Mouse (Mus musculus): Measurements from ENCODE around the gene Chd4. TPM values are rescaled to one million over a fixed set of nuclear protein-coding genes. Genes with fewer than 3 reads are reported as not detected.

Gene Chd4
- polyA plus RNA-seq, 1 experiment from 2014 or later = 107 TPM

DNA sequence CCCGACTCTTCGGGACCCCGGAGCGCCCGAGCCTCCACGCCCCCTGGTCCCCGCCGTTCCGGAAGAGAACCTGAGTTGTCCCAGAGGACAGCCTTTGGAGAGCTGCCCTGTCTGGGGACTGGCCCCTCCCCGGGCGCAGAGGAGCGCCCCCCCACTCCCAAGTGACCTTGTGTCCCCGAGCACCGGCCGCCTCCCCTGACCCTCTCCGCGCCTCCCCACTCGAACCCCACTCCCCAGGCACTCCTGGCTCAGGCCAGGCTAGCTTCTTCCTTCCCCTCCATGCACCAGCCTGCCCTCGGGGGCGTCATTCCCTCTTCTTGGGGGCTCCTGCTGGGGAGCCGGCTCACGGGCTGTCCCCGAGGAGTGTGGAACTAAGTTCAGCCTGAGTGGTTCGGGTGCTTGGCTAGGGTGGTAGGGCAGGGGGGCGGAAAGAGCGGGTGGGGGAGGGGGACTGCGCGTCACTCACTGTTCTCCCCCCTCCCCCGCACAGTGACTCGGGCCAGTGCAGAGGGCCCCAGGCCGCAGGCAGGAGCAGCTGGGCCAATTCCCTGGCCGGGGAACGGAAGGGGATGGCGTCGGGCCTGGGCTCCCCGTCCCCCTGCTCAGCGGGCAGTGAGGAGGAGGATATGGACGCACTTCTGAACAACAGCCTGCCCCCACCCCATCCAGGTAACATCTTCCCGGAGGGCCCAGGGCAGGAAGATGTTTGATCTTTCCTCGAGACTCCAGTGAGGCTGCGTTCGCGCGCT lies 990 bp downstream of the Chd4 start:
- no peaks in the 10 kb centered on the region for H3K9me3 ChIP-seq
- peak overlapping the region; percentile 98 for H3K4me2 ChIP-seq
- H3K27ac ChIP-seq (replicated peaks) = peak overlapping the region; percentile 97
- peak overlapping the region; percentile 99 for H3K9ac ChIP-seq
- H3K4me1 ChIP-seq (replicated peaks) = peaks cover 40% of the 10 kb centered on the region
- under 1% methylated on average over 40 of the region's 44 CpGs for WGBS
- peak; percentile 56 for ATAC-seq (ENCODE audit: low read depth)
- peaks cover 37% of the 10 kb centered on the region for H3K36me3 ChIP-seq
- H3K27me3 ChIP-seq = no peaks in the 10 kb centered on the region
- peak overlapping the region; percentile 99 for H3K4me3 ChIP-seq

DNA sequence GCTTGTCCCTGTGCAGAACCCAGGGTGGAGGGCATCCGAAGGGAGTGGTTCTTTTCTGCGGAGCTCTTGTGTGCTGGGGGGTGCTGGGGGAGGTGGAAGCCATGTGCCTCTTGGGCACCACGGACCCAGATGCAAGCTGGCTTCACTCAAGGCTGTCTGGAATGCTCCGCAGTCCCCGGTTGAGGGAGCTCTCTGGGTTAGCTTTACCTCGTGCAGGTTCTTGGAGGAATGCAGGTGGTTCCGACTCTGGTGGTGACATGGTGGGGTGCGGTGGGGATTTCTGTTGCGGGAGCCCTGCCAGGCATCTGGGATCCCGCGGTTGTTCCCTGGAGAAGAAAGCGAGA lies 1.5 kb downstream of the Chd4 start:
- H3K4me2 ChIP-seq = peak overlapping the region; percentile 98
- WGBS = 2% methylated on average over 12 of the region's 12 CpGs
- H3K36me3 ChIP-seq = peaks cover 43% of the 10 kb centered on the region
- peak overlapping the region; percentile 97 for H3K27ac ChIP-seq (replicated peaks)
- peak overlapping the region; percentile 99 for H3K4me3 ChIP-seq
- ATAC-seq (ENCODE audit: low read depth) = peak; percentile 4
- H3K4me1 ChIP-seq (replicated peaks) = peaks cover 40% of the 10 kb centered on the region
- H3K9me3 ChIP-seq = no peaks in the 10 kb centered on the region
- no peaks in the 10 kb centered on the region for H3K27me3 ChIP-seq
- H3K9ac ChIP-seq = peak overlapping the region; percentile 99

DNA sequence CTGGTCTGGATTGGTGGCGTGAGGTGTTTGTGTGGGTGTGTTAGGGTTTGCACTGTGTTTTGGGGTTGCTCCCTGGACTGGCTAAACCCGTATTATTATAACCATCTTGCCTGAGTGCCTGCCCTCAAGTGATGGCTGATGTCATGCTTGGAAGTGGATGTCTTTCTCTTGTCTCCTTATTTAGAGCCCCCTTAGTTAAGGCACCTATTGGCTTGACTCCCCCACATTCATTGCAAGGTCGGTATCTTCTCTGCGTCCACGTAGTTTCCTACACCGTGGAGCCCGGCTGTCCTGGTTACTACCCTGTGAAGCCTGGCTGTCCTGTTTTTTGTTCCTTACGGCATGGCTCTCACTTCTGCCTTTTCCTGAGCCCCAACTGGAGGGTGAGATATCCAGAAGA lies 2.2 kb downstream of the Chd4 start:
- 59% methylated on average over 8 of the region's 8 CpGs for WGBS
- Histone ChIP-seq H3K4me2 (peak overlapping the region; percentile 98), H3K4me3 (peak overlapping the region; percentile 99), H3K27me3 (no peaks in the 10 kb centered on the region), H3K9ac (peak overlapping the region; percentile 99), H3K27ac (replicated peaks) (peak overlapping the region; percentile 97; the same call in 1 of the 2 replicates), H3K36me3 (peaks cover 49% of the 10 kb centered on the region), H3K9me3 (no peaks in the 10 kb centered on the region), H3K4me1 (replicated peaks) (peaks cover 40% of the 10 kb centered on the region)
- ATAC-seq (ENCODE audit: low read depth) = no peak

DNA sequence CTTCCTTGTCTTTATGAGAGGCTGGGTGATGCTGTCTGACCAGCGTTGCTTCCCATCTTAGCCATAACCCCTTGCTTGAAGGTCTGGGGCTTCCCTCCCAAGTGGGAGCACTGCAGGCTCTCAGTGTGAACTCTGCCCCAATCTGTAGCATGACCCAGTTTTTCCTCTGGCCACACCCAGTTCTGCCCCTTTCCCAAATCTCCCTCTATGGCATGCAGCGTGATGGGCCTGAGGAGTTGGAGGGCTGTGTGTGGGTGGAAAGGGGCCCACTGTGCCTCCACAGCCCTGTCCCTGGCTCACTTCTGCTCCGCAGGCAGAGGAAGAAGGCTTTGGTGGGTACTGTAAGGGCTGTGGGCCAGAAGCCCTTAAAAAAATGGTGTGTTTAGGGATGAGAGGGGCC lies 2.7 kb downstream of the Chd4 start:
- H3K4me1 ChIP-seq (replicated peaks) = peaks cover 40% of the 10 kb centered on the region
- ATAC-seq (ENCODE audit: low read depth) = no peak
- no peaks in the 10 kb centered on the region for H3K9me3 ChIP-seq
- peak overlapping the region; percentile 98 for H3K4me2 ChIP-seq
- peak overlapping the region; percentile 99 for H3K9ac ChIP-seq
- peaks cover 54% of the 10 kb centered on the region for H3K36me3 ChIP-seq
- peak overlapping the region; percentile 99 for H3K4me3 ChIP-seq
- 72% methylated on average over 3 of the region's 3 CpGs for WGBS
- peak overlapping the region; percentile 81 for H3K27ac ChIP-seq (replicated peaks)
- H3K27me3 ChIP-seq = no peaks in the 10 kb centered on the region

DNA sequence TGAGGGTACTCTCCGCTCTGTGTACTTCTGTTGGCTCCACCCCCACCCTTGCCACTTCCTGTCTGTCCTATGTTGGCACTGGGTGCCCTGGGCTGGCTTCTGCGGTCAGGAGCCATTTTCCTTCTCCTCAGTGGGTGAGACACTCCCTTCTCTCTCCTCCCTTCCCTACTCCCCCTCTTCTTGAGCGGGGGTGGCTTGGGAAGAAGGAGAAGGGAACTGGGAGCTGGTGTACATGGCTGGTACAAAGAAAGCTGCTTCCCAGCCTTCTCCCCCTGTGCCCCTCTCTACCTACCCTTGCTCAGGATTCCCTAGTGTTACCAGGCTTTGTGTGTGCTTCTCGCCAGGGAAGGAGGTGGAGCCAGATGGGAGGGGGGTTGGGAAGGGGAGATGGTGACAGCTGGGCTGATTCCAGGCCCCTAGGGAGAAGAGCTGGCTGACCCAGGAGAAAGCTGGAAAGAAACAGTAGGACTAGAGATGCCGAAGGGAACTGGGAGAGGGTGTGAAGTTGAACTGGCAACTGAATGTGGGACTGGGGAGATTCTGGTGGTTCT lies 3.7 kb downstream of the Chd4 start:
- no peaks in the 10 kb centered on the region for H3K9me3 ChIP-seq
- peak overlapping the region; percentile 98 for H3K4me2 ChIP-seq
- peak overlapping the region; percentile 99 for H3K4me3 ChIP-seq
- peak overlapping the region; percentile 99 for H3K9ac ChIP-seq
- H3K36me3 ChIP-seq = peaks cover 63% of the 10 kb centered on the region
- H3K27me3 ChIP-seq = no peaks in the 10 kb centered on the region
- WGBS = 31% methylated on average over 5 of the region's 5 CpGs
- no peak for ATAC-seq (ENCODE audit: low read depth)
- peak overlapping the region; percentile 81 for H3K27ac ChIP-seq (replicated peaks)
- H3K4me1 ChIP-seq (replicated peaks) = peaks cover 40% of the 10 kb centered on the region

DNA sequence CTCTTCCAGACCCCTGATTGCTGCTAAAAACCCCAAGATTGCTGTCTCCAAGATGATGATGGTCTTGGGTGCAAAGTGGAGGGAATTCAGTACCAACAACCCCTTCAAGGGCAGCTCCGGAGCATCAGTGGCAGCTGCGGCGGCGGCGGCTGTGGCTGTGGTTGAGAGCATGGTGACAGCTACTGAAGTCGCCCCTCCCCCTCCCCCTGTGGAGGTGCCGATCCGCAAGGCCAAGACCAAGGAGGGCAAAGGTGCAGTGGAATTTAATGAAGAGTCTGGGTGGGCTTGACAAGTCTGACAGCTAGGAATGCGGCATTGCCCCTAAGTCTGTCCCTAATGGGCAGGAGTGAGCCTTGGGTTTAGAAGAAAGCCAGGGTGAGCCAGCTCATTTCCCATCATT lies 5.7 kb downstream of the Chd4 start:
- ATAC-seq (ENCODE audit: low read depth) = no peak
- H3K9ac ChIP-seq = no peak overlapping the region
- WGBS = 92% methylated on average over 9 of the region's 9 CpGs
- H3K4me1 ChIP-seq (replicated peaks) = peaks cover 37% of the 10 kb centered on the region
- no peak overlapping the region for H3K4me2 ChIP-seq
- H3K9me3 ChIP-seq = no peaks in the 10 kb centered on the region
- no peak overlapping the region for H3K27ac ChIP-seq (replicated peaks)
- peaks cover 83% of the 10 kb centered on the region for H3K36me3 ChIP-seq
- no peak overlapping the region for H3K4me3 ChIP-seq
- no peaks in the 10 kb centered on the region for H3K27me3 ChIP-seq

DNA sequence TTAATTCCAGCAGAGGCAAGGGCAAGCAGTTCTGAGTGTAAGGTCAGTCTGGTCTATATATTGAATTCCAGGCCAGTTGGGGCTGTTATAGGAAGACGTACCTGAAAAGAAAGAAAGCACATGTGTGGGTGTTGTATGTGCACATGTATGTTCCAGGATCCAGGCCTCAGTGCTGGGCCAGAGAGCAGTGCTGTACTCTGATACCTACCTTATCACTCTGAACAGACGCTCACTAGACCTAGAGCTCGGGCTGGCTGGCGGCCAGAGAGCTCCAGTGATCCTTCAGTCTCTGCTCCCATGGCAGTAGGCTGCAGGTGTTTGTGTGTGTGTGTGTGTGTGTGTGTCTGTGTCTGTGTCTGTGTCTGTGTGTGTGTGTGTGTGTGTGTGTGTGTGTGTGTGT lies 8.4 kb downstream of the Chd4 start:
- 96% methylated on average over 4 of the region's 4 CpGs for WGBS

DNA sequence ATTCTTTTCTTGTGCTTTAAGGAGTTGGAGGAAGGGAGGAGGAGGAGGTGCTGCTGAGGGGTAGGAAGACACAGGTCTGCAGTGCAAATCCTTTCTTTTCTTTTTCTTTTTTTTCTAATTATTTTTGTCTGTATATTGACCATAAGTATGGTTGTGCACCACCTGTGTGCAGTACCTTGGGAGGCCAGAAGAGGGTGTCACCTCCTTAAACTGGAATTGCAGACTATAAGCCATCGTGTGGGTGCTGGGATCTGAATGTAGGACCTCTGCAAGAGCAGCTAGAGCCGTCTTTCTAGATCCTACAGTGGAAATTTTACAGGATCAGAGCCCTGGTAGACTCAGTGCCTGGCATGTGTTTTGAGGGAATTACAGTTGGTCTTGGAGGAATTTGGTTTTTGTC lies 11.9 kb downstream of the Chd4 start:
- no peak for ATAC-seq (ENCODE audit: low read depth)
- H3K36me3 ChIP-seq = peaks cover 99% of the 10 kb centered on the region
- H3K27me3 ChIP-seq = no peaks in the 10 kb centered on the region
- no peak overlapping the region for H3K4me2 ChIP-seq
- H3K9ac ChIP-seq = no peak overlapping the region
- H3K27ac ChIP-seq (replicated peaks) = no peak overlapping the region
- no peak overlapping the region for H3K4me3 ChIP-seq
- 94% methylated on average over 2 of the region's 2 CpGs for WGBS
- no peaks in the 10 kb centered on the region for H3K9me3 ChIP-seq
- H3K4me1 ChIP-seq (replicated peaks) = no peaks in the 10 kb centered on the region

More for the DNA sequence above, 8.4 kb downstream of the Chd4 start:
- Histone ChIP-seq H3K36me3 (peaks cover 99% of the 10 kb centered on the region), H3K4me3 (no peak overlapping the region), H3K4me2 (no peak overlapping the region), H3K4me1 (replicated peaks) (peaks cover 16% of the 10 kb centered on the region), H3K27ac (replicated peaks) (no peak overlapping the region), H3K27me3 (no peaks in the 10 kb centered on the region), H3K9me3 (no peaks in the 10 kb centered on the region), H3K9ac (no peak overlapping the region)
- ATAC-seq (ENCODE audit: low read depth) = no peak

DNA sequence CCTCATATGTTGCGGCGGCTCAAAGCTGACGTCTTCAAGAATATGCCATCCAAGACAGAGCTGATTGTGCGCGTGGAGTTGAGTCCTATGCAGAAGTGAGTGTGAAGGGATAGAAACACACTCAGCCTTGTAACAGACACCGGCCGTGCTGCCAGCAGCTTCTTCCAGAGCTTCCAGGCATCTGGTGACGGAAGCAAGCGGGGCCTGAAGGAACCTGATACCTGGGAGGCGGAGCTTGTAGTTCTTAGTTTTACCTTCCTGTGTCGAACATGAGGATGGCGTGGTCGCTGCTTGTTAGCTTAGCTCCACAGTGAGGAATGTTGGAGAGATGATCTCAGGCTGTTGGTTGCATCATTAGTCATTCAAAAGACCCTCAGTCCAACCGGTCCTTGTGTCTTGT lies 13.6 kb downstream of the Chd4 start:
- Histone ChIP-seq H3K36me3 (peaks cover 100% of the 10 kb centered on the region), H3K4me1 (replicated peaks) (no peaks in the 10 kb centered on the region), H3K27ac (replicated peaks) (no peak overlapping the region), H3K9ac (no peak overlapping the region), H3K27me3 (no peaks in the 10 kb centered on the region), H3K4me3 (no peak overlapping the region), H3K9me3 (no peaks in the 10 kb centered on the region), H3K4me2 (no peak overlapping the region)
- 93% methylated on average over 14 of the region's 14 CpGs for WGBS
- no peak for ATAC-seq (ENCODE audit: low read depth)

DNA sequence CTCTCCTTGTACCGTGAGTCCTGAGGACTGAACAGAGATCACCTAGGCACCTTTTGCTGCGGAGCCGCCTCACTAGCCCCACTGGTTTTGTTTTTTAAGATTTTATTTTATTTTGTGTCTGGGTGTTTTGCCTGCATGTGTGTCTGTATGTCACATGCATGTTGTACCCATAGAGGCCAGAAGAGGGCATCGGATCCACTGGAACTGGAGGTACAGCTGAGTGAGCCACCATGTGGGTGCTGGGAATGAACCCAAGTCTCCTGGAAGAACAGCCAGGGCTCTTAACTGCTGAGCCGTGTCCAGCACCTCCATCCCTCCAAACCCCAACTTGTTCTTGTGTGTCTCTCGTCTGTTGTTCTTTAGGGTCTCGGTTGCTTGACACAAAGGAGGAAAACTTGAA lies 15.1 kb downstream of the Chd4 start:
- Histone ChIP-seq H3K9me3 (no peaks in the 10 kb centered on the region), H3K27ac (replicated peaks) (no peak overlapping the region), H3K4me3 (no peak overlapping the region), H3K4me2 (no peak overlapping the region), H3K27me3 (no peaks in the 10 kb centered on the region), H3K36me3 (peaks cover 97% of the 10 kb centered on the region), H3K4me1 (replicated peaks) (no peaks in the 10 kb centered on the region), H3K9ac (no peak overlapping the region)
- ATAC-seq (ENCODE audit: low read depth) = no peak; the same call in 1 of the 2 replicates
- WGBS = 94% methylated on average over 7 of the region's 7 CpGs

DNA sequence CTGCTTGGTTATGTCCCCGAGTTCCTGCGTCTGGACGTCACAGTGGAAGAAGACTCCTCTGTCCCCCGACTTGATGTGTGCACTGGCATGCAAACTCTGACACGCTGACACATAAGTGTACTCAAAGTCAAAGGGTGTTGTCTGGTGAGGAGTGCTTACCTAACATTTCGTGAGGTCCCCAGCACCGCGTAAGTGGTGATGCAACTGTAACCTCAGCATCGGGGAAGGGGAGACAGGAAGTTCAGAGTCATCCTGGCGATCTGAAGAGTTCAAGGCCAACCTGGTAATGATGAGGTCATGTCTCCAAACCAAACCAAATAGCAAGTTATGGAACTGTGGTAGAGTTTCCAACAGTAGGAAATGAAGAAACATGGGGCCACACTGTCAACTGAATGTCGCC lies 16.8 kb downstream of the Chd4 start:
- Histone ChIP-seq H3K36me3 (peaks cover 97% of the 10 kb centered on the region), H3K27me3 (no peaks in the 10 kb centered on the region), H3K4me1 (replicated peaks) (no peaks in the 10 kb centered on the region), H3K4me2 (no peak overlapping the region), H3K27ac (replicated peaks) (no peak overlapping the region), H3K4me3 (no peak overlapping the region), H3K9me3 (no peaks in the 10 kb centered on the region), H3K9ac (no peak overlapping the region)
- WGBS = 95% methylated on average over 11 of the region's 11 CpGs
- ATAC-seq (ENCODE audit: low read depth) = no peak

DNA sequence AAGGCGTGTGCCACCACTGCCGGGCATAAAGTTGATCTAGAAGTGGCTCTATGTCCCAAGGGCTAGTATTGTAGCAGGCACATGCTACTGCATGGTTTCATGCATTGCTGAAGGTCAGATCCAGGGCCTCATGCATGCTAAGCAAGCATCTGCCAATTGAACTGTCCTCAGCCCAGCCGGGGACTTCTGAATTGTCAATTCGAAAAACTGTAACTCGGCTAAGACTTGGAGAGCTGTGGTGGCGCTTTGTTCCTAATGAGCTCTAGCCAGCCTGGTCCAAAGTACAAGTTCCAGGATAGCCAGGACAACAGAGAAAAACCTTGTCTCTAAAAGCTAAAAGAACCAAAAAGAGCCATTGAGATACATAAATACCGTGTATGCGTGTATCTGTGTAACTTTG lies 23.6 kb downstream of the Chd4 start:
- WGBS = 95% methylated on average over 8 of the region's 8 CpGs
- Histone ChIP-seq H3K4me1 (replicated peaks) (no peaks in the 10 kb centered on the region), H3K27ac (replicated peaks) (no peak overlapping the region), H3K27me3 (no peaks in the 10 kb centered on the region), H3K9ac (no peak overlapping the region), H3K9me3 (no peaks in the 10 kb centered on the region), H3K36me3 (peaks cover 96% of the 10 kb centered on the region), H3K4me2 (no peak overlapping the region), H3K4me3 (no peak overlapping the region)
- ATAC-seq (ENCODE audit: low read depth) = no peak

DNA sequence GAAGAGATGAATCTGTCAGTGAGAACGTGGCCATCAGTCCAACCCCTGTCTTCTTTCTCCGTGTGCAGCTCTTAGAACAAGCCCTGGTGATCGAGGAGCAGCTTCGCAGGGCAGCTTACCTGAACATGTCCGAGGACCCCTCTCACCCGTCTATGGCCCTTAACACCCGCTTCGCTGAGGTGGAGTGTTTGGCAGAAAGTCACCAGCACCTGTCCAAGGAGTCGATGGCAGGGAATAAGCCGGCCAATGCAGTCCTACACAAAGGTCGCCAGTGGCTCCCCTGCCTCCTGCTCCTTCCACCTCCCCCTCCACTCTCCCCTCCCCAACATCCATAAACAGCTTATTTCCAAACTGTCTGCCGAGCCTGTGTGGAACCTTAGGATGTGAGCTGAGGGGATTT lies 32.9 kb downstream of the Chd4 start:
- no peak overlapping the region for H3K27ac ChIP-seq (replicated peaks)
- H3K27me3 ChIP-seq = no peaks in the 10 kb centered on the region
- H3K9ac ChIP-seq = no peak overlapping the region
- H3K4me1 ChIP-seq (replicated peaks) = peaks cover 19% of the 10 kb centered on the region
- ATAC-seq (ENCODE audit: low read depth) = no peak
- H3K4me3 ChIP-seq = no peak overlapping the region
- 88% methylated on average over 12 of the region's 12 CpGs for whole genome bisulfite sequencing
- H3K9me3 ChIP-seq = no peaks in the 10 kb centered on the region
- peaks cover 77% of the 10 kb centered on the region for H3K36me3 ChIP-seq
- no peak overlapping the region for H3K4me2 ChIP-seq

All from neural tube, embryonic 13.5 days (tissue).